Mouse (Mus musculus): ENCODE data around the gene Hist1h2ag.

Gene Hist1h2ag

DNA sequence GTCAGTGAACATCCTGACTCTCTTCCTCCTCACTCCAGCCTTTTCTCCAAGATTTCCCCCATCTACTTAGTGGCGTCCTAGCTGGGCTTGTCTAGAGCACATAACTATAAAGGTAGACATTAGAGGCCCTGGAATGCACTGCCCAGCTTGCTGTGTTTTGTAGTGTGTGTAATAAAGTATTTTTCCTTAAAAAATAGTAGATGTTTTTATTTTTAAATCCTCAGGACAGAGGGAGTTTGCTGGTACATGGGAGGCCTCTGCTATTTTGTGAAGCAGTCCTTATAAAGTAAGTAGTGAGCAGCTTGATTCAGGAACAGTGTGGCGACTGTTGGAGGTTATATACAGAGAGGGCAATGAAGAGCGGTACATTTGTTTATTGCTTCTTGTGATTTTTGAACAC, 34.0 kb downstream of the Hist1h2ag start:
- no peak for DNase-seq (ENCODE audit: low spot score in 2 of 2)

DNA sequence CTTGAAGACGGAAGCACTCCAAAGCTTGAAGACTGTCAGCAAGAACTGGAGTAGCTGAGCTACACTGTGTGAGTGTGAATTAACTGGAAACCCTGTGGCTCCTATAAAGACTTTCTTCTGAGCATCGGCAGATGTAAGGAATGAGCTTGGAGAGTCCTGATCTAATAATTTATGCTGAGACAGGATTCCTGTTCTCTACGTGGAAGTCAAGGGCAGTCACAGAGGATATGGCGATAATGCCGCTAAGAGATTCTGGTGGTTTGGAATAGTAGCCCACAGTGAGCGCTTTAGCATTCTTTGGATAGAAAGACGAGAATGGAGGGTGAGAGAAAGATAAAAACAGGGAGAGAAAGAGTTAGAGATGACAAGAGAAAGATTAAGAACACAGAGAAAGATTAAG, 34.9 kb downstream of the Hist1h2ag start:
- no peak for DNase-seq (ENCODE audit: low spot score in 2 of 2)

DNA sequence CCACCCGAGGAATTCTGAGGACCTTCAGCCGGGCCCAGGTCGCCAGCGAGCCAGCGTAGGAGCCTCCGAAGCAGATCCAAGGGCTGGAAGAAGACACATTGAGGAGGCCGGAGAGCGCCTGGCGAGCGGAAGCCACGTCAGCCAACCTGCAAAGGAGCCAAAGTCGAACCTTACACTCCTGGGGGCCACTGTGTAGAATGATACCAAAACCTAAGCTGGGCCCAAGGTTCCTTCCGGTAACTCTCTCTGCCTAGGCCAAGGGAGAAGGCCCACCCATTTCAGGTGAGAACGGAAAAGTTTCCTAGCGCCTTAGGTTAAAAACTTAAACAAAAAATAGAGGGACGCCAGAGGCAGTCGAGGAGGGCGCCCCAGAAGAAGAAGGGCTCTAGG, 35.6 kb downstream of the Hist1h2ag start:
- no peak for DNase-seq (ENCODE audit: low spot score in 2 of 2)

DNA sequence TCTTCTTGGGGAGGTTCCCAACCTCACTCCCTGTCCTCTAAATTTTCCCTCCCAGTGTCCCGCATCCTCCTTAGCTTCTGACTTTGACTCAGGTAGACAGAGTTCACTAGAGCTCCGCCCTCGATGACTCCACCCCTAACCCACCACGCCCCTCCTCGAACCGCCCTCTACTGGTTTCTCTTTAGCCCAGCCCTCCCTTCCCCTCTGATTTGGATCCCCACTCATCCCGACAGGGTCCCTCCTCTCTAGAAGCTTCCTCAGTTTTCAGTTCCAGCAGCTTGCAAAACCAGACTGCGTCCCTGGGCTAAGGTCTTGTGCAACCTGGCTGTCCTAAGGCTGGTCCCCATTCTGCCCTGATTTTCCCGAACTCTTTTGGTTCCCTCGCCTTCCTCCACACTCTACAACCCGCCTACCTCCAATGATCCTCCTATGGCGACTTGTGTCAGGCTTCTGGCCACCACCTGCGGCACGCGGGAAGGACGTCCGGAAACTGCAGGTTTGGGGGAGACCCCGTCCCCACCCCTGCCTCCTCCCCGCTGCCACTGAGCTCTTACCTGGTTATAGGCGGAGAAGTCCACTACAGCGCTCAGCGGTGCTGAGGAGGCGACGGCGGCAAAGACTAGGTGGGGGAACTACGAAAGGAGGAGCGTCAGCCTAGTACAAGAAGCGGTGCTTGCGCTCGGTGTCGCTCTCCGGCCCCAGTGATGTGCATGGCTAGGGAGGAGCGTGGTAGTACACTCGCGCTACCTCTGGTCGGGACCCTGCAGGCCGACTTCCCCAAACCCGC, 36.2 kb downstream of the Hist1h2ag start:
- no peak for DNase-seq (ENCODE audit: low spot score in 2 of 2)

DNA sequence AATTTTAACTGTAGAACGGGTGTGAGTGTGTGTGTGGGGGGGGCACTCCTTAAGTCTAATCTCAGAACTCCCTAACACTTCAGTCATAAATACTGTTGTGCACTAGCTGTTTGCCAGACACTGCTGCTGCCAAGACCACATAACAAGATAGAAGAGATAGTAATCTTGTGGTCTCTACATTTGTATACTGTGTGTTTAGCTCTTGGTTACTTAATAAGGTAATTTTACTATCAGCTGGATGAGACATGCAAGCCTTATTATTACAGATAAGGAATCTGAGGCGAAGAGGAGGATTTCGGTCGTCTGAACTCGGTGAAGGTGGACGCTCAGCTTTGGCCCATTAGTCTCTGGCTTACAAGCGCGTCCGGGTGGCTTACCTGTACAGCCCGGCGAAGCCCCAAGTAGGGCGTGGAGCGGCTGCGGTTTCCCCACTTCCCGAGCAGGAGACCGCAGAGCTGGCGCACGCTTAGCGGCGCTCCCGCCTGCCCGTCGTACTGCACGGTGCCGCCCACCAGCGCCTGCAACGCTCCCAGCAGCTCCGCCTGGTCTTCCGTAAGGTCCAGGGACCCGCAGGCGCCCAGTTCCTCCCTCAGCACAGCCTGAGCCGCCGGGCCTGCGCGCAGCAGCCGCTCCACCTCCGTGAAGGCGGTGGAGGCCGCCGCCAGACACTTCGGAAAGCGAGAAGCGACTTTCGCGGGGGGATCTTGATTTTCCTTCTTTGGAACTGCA, 37.0 kb downstream of the Hist1h2ag start:
- DNase-seq (ENCODE audit: low spot score in 2 of 2) = no peak

DNA sequence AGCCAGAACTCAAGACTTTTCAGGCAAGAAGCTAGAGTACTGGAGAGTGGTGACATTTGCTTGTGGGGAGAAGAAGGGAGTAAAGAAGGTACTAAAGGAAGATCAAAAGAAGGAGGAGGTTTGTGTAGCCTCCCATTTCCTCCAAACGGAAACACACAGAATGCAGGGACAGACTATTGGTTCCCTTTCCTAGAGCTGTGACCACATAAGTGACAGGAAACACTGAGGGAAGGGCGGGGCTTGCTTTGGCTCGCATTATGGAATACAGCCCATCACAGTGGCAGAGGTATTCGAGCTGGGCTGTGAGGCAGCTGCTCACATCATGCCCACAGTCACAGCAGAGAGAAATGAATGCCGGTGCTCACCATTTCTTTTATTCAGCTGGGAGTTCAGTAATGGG, 40.9 kb downstream of the Hist1h2ag start:
- no peak for DNase-seq (ENCODE audit: low spot score in 2 of 2)

DNA sequence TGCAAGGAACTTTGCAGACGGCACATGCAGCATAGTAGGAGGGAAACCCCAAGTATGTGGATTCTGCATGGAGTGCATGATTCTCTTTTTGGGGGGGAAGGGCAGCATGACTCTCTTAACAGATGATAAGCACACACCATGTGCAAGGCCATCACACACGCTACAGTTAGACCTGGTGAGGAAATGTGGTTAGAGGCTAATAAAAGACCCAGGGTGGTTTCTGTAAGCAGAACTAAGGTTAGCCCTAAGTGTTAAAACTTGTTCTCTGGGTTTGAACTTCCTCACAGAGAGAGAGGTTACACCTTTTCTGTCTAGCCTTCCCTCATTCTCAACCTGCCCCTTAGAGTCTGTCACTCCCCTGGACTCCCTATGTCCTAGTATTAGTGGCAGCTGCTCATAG, 41.4 kb downstream of the Hist1h2ag start:
- no peak for DNase-seq (ENCODE audit: low spot score in 2 of 2)

DNA sequence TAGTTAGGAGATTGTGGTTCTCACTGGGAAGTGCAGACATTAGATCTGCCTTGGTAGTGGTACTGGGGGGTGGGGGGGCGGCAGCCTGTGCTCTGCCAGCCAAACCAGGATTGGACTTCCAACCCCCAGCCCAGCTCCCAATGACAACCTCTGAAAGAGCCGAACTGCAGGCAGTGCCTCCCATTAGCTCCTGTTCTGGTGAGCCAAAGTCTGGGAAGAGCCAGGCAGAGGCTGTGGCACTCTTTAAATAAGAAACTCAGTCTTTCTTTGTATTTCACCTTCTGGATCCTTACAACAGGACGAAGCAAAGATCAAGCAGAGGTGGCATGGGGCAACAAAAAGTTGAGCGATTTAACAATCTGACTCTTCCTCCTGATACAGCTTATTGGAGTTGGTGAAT, 43.6 kb downstream of the Hist1h2ag start:
- no peak for DNase-seq (ENCODE audit: low spot score in 2 of 2)

DNA sequence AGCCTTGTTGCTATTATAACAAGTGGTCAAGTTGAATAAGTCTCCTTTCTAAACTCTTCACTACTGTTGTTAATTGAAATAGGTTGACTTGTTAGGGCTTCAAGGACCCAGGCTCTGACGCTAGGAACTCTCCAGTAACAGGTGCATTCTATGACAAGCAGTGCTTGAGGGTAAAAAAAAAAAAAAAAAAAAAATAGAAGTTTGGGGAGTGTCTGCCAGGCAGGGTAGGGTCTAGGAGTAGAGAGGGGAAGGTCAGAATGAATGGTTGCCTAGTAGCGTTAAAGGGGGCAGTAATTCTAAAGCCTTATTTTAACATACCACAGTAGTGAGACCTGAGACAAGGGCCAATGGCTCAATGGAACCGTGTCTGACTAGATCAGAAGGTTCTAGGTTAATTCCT, 44.3 kb downstream of the Hist1h2ag start:
- DNase-seq (ENCODE audit: low spot score in 2 of 2) = no peak

DNA sequence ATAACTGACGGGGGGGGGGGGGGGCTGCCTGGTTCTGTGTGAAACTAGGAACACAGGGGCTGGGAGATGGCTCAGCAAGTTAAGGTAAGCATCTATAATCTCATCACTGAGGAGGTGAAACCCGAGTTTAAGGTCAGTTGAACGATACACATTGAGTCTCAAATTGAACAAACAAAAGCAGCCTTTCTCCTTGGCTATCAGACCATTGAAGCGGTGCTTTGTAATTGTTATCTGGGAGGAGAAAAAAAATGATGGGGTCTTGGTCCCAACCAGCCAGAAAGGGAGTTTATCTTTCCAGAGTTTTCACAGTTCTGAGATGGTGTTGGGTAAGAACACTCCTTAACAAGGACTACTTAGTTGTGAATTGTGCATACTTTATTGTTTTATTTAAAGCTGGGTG, 44.9 kb downstream of the Hist1h2ag start:
- DNase-seq (ENCODE audit: low spot score in 2 of 2) = no peak

DNA sequence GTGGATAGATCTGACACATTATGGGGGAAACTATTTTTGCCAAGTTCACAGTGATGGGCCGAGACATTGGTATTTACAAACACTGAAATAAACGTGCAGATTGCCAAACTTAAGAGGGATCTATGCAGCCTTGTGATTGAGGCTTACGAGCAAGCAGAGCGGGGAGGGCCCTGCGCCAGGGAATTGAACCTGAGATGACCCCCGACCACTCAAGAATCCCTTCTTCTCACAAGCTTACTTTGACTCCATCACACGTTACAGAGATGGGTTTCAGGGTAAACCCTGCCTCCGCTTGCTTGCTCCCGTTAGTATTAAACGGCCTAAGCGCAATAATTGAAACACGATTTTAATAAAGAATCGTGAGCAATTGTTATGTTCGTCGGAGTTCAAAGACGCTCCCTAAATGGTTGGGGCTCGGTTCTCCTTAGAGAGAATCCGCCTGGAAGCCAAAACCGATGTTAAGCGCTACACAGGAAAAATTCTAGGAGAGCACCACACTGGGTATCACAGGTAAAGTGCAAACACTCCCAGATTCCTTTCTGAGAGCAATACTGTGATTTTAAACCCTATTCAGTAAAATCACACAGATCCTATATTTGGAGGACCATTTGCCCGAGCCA, 45.4 kb downstream of the Hist1h2ag start:
- DNase-seq (ENCODE audit: low spot score in 2 of 2) = no peak

DNA sequence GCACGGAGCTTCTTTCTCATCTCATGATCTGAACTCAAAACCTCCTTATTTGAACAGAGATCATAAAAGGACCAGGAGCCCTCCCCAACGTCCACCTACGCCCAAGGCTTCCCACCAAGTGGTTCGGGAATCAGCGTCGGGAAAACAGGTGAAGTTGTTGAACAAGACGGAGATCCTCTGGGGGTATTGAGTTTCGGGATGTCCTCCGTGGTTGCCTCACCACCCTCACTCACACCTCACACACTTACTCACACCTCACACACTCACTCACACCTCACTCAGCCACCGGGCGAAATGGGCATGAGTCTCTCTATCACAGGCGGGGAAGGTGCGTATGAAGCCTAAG, 45.9 kb downstream of the Hist1h2ag start:
- no peak for DNase-seq (ENCODE audit: low spot score in 2 of 2)

DNA sequence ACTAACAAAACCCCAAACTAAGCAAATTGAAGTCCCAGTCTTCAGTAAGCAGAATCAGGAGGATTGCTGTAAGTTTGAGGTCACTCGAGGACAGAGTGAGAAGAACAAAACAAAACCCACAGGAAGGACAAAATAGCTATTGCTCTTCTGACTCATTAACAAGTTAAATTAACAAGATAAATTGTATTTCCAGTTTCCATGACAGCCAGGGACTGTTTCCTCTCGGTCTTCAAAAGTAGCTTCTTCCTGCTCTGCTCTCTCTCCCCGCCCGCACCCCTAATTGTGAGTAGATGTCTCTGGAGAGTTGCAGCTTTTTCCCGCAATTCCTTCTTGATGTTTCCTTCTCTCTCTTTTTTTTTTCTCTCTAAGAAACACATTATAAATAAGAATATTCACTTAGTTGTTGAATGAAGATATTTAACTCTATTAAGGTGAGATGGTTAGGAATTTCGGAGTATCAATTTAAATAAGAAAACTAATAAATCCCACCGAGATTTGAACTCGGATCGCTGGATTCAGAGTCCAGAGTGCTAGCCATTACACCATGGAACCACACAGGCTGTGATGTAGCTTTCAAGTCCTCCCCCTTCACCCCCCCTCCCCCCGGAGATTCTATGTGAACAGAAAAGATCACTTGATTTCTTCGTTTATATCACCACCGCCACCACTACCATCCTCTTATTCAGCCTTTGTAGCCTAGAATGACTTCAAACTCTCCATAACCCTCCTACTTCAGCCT, 46.5 kb downstream of the Hist1h2ag start:
- no peak for DNase-seq (ENCODE audit: low spot score in 2 of 2)

DNA sequence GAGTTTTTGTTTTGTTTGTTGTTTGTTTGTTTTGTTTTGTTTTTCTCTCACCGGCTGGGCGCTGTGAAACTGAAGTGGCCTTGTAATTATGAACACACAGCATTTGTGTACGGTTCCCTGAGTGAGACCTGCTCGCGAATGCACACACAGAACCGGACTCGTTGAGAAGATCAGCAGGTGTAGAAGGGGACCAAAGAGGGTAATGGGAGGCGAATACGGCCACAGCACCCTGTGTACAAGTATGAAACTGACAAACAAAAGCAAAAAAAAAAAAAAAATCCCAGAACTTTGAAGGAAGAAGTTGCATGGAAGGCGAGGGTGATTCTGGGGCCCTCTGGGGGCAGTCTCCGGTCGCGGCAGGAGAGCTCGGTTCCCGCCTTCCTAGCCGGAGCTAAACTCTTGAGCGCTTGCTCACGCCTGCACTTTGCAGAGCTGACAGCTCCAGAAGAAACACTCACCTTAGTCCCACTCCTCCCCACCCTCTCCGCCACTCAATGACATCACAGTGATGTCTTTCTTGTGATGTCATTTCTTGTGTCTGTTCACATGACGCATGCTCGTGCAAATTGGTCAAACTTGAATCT, 47.3 kb downstream of the Hist1h2ag start:
- DNase-seq (ENCODE audit: low spot score in 2 of 2) = no peak

DNA sequence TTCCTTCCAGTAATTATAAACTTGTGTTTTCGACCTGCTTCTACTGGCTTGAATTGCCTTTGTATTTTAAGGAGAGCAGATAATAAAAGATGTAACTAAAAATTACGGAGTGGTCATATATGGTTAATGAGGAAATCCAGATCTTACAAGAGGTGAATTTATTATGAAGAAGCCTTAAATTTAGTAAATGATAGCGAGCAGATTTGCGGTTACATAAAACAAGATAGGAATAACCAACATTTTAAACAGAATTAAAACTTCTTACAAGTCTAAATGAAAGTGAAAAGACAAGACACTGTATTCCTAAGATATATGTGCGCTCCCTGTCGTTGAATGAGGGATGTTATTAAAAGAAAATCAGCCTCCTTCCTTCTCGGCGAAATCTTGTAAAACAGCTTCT, 47.8 kb downstream of the Hist1h2ag start:
- no peak for DNase-seq (ENCODE audit: low spot score in 2 of 2)

DNA sequence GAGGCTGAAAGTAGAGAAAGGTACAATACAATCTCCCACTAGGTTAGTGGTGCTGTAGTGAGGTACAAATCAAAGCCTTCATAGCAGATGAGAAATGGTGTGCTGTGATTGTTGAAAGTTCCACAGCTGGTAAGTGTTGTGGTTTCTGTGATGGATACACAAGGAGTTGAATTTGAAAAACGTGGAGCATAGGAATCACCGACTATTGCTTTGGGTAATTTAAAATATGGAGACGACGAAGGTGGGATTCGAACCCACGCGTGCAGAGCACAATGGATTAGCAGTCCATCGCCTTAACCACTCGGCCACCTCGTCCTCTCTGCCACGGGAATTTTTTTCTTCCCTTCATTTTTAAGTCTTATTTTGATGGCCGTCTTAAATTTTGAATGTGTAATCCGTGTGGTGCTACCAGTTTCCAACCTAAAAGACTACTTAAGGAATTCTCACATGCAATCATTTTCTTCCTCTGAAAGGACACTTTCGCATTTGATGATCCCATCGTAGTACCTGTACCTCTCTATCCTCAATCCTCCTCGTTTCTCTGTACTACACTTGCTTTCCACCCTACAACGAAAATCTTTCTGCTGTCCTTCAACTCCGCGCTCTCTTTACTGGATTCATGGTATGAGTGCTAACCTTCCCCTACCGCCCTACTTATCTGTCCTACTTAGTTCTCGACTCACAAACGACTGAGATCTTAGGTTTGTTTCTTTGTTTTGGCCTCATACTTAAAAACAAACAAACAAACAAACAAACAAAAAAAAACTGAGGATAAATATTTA, 48.6 kb downstream of the Hist1h2ag start:
- DNase-seq (ENCODE audit: low spot score in 2 of 2) = no peak

DNA sequence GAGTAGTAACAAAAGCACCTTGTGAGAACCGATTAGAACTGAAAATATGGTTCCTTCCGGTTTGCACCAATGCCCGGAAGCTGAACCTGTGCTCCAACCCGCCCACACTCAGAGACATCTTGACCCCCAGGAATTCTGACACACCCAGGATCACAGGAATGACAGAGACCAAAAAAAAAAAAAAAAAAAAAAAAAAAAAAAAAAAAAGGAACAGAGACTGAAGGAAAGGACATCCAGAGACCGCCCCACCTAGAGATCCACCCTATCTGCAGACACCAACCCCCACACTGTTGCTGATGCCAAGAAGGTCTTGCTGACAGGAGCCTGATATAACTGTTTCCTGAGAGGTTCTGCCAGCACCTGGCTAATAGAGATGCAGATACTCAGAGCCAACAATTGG, 50.2 kb downstream of the Hist1h2ag start:
- DNase-seq (ENCODE audit: low spot score in 2 of 2) = no peak

Data from right cerebral cortex, postnatal 36 days (tissue).